Mouse (Mus musculus): ENCODE measurements around the gene D10Wsu102e. TPM values are rescaled to one million over a fixed set of nuclear protein-coding genes. Genes with fewer than 3 reads are reported as not detected.
"Not testable (repeated sequence)": the region's sequence is repeated elsewhere in the genome, so short reads cannot be mapped to it uniquely, and the experiment has no call there.

Gene D10Wsu102e
- polyA plus RNA-seq, 1 experiment from 2014 or later: 0.97 TPM

DNA sequence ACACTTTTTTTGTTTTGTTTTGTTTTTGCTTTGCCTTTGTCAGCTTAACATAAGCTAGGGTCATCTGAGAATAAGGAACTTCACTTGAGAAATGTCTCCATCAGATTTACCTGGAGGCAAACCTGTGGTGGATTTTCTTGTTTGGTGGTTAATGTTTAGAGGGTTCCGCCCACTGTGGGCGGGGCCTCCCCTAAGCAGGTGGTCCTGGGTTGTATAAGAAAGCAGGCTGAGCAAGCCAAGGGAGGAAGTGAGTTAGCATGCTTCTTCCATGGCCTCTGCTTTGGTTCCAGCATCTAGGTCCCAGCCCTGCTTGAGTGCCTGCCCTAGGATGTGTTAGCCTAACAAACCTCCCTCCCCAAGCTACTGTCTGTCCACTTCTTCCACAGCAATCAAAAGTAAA lies 18.8 kb upstream of the D10Wsu102e start:
- ATAC-seq (ENCODE audit: insufficient read depth, low FRiP score, low TSS enrichment) (no peak), DNase-seq (ENCODE audit: low spot score) (no peak)
- no peak overlapping the region for H3K9ac ChIP-seq (ENCODE audit: low read length)
- 43% methylated on average over 2 of the region's 2 CpGs for WGBS
- H3K4me1 ChIP-seq (ENCODE audit: control insufficient read depth, insufficient read depth, low read length): no peaks in the 10 kb centered on the region
- H3K9me3 ChIP-seq (ENCODE audit: control insufficient read depth, low read length): no peaks in the 10 kb centered on the region
- H3K27me3 ChIP-seq (ENCODE audit: control insufficient read depth, insufficient read depth, low read length): peaks cover 12% of the 10 kb centered on the region
- H3K36me3 ChIP-seq (ENCODE audit: control insufficient read depth, insufficient read depth, low read length): no peaks in the 10 kb centered on the region
- H3K27ac ChIP-seq (ENCODE audit: low read depth, low read length): no peak overlapping the region
- no peak overlapping the region for H3K4me3 ChIP-seq (ENCODE audit: low read depth, low read length)
- no peak overlapping the region for H3K4me2 ChIP-seq (ENCODE audit: low read depth)

- H3K36me3 ChIP-seq (ENCODE audit: control insufficient read depth, insufficient read depth, low read length): no peaks in the 10 kb centered on the region
- H3K4me2 ChIP-seq (ENCODE audit: low read depth): no peak overlapping the region
- no peak overlapping the region for H3K27ac ChIP-seq (ENCODE audit: low read depth, low read length)
- no peaks in the 10 kb centered on the region for H3K27me3 ChIP-seq (ENCODE audit: control insufficient read depth, insufficient read depth, low read length)
- no peaks in the 10 kb centered on the region for H3K9me3 ChIP-seq (ENCODE audit: control insufficient read depth, low read length)
- no peaks in the 10 kb centered on the region for H3K4me1 ChIP-seq (ENCODE audit: control insufficient read depth, insufficient read depth, low read length)
- ATAC-seq (ENCODE audit: insufficient read depth, low FRiP score, low TSS enrichment): no peak
- H3K9ac ChIP-seq (ENCODE audit: low read length): no peak overlapping the region
- no peak for DNase-seq (ENCODE audit: low spot score)
- WGBS: 92% methylated on average over 5 of the region's 5 CpGs
- no peak overlapping the region for H3K4me3 ChIP-seq (ENCODE audit: low read depth, low read length)
These were observed 16.9 kb upstream of the D10Wsu102e start for GRCm38 (mm10) chr10:83343171-83343570.

DNA sequence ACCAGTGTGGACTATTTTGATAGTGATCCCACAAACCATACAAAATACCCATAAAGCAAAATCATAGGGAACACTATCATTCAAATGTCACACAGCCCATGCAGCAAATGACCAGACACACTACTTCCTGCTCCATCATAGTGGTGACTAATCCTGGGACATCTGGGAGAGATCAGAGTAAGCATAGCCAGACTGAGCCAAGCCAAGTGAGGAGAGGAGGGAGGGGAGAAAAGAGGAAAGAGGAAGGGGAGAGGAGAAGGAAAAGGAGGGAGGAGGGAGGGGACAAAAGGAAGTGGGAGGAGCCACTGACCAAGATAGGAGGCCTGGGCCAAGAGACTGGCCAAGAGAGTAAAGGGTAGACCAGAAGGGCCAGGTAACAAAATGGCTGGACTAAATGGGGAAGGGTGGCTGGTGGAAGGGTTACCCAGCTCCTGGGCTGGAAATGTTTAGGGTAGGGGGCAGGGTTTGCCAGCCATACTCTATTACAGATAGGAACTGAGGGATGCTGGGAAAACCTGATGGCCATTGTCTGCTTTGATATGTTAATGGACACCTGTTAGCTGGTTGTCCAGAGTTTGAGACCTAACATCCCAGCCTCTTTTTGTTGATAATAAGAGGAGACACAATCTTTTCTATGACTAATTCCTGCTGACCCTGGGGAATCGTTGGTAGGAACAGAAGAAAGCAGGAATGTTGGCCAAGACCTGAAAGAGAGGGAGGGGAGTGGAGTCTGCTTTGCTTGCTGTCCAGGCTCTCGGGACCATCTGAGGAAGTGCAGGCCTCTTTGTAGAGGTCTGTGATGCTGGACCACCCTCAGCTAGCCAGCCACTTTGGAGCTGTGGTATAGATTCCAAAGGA lies 16.0 kb upstream of the D10Wsu102e start:
- ATAC-seq (ENCODE audit: insufficient read depth, low FRiP score, low TSS enrichment): no peak
- no peaks in the 10 kb centered on the region for H3K9me3 ChIP-seq (ENCODE audit: control insufficient read depth, low read length)
- no peaks in the 10 kb centered on the region for H3K27me3 ChIP-seq (ENCODE audit: control insufficient read depth, insufficient read depth, low read length)
- H3K36me3 ChIP-seq (ENCODE audit: control insufficient read depth, insufficient read depth, low read length): no peaks in the 10 kb centered on the region
- 81% methylated on average over 2 of the region's 2 CpGs for WGBS
- H3K27ac ChIP-seq (ENCODE audit: low read depth, low read length): no peak overlapping the region
- no peak overlapping the region for H3K4me2 ChIP-seq (ENCODE audit: low read depth)
- no peaks in the 10 kb centered on the region for H3K4me1 ChIP-seq (ENCODE audit: control insufficient read depth, insufficient read depth, low read length)
- H3K9ac ChIP-seq (ENCODE audit: low read length): no peak overlapping the region
- no peak for DNase-seq (ENCODE audit: low spot score)
- H3K4me3 ChIP-seq (ENCODE audit: low read depth, low read length): no peak overlapping the region

DNA sequence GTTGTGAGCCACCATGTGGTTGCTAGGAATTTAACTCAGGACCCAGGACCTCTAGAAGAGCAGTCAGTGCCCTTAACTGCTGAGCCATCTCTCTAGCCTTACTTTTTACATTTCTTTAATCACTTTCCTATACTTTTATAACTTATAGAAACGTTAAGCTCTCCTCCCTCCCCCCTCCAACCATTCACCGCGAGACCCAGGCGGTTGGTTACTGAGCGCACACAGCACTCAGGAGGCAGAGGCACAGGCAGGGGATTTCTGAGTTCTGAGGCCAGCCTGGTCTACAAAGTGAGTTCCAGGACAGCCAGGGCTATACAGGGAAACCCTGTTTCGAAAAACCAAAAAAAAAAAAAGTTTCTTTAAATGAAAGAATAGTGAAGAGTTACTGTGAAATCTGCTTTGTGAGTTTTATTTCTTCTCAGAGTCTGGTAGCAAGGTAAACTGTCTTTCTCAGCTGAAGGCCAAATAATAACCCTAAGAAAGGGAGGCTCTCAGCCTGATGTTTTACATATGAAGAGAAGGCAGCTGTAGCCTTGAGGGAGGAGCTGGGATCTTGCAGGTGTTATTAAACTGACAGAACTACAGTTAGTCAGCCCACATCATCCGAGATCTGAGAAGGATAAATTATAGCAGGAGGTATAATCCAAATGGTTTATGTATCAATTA lies 14.2 kb upstream of the D10Wsu102e start:
- no peak for ATAC-seq (ENCODE audit: insufficient read depth, low FRiP score, low TSS enrichment)
- Histone ChIP-seq H3K4me1 (ENCODE audit: control insufficient read depth, insufficient read depth, low read length) (no peaks in the 10 kb centered on the region), H3K27me3 (ENCODE audit: control insufficient read depth, insufficient read depth, low read length) (no peaks in the 10 kb centered on the region), H3K9me3 (ENCODE audit: control insufficient read depth, low read length) (no peaks in the 10 kb centered on the region), H3K36me3 (ENCODE audit: control insufficient read depth, insufficient read depth, low read length) (no peaks in the 10 kb centered on the region), H3K4me3 (ENCODE audit: low read depth, low read length) (no peak overlapping the region), H3K9ac (ENCODE audit: low read length) (no peak overlapping the region), H3K27ac (ENCODE audit: low read depth, low read length) (no peak overlapping the region), H3K4me2 (ENCODE audit: low read depth) (no peak overlapping the region)
- no peak for DNase-seq (ENCODE audit: low spot score)
- WGBS: 32% methylated on average over 7 of the region's 7 CpGs

DNA sequence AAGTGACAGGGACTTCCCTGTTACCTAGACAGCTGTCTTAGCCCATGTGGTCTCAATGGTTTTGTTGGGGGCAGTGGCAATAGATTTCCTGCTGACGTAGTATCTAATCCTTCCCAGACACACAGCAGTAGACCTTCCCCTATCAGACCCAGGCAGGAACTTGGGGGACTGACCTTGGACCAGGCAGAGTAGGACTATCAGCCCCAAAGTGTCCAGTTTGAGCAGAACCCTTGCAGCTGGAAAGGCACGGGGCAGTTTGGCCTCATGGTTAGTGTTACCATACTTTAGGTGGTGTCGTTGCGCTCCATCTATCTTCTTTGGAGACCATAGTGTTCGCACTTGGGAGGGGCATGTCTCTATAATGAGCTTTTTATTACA lies 13.7 kb upstream of the D10Wsu102e start:
- DNase-seq (ENCODE audit: low spot score): no peak
- H3K4me2 ChIP-seq (ENCODE audit: low read depth): no peak overlapping the region
- 83% methylated on average over 5 of the region's 5 CpGs for WGBS
- H3K36me3 ChIP-seq (ENCODE audit: control insufficient read depth, insufficient read depth, low read length): no peaks in the 10 kb centered on the region
- no peak for ATAC-seq (ENCODE audit: insufficient read depth, low FRiP score, low TSS enrichment)
- H3K9ac ChIP-seq (ENCODE audit: low read length): no peak overlapping the region
- no peaks in the 10 kb centered on the region for H3K4me1 ChIP-seq (ENCODE audit: control insufficient read depth, insufficient read depth, low read length)
- H3K4me3 ChIP-seq (ENCODE audit: low read depth, low read length): no peak overlapping the region
- no peak overlapping the region for H3K27ac ChIP-seq (ENCODE audit: low read depth, low read length)
- H3K27me3 ChIP-seq (ENCODE audit: control insufficient read depth, insufficient read depth, low read length): no peaks in the 10 kb centered on the region
- H3K9me3 ChIP-seq (ENCODE audit: control insufficient read depth, low read length): no peaks in the 10 kb centered on the region

GRCm38 (mm10) chr10:83347494-83347893 lies 12.5 kb upstream of the D10Wsu102e start:
- no peak overlapping the region for H3K9ac ChIP-seq (ENCODE audit: low read length)
- no peaks in the 10 kb centered on the region for H3K4me1 ChIP-seq (ENCODE audit: control insufficient read depth, insufficient read depth, low read length)
- WGBS: 38% methylated on average over 7 of the region's 7 CpGs
- no peaks in the 10 kb centered on the region for H3K27me3 ChIP-seq (ENCODE audit: control insufficient read depth, insufficient read depth, low read length)
- H3K36me3 ChIP-seq (ENCODE audit: control insufficient read depth, insufficient read depth, low read length): no peaks in the 10 kb centered on the region
- no peak for DNase-seq (ENCODE audit: low spot score)
- no peak overlapping the region for H3K4me3 ChIP-seq (ENCODE audit: low read depth, low read length)
- H3K4me2 ChIP-seq (ENCODE audit: low read depth): no peak overlapping the region
- H3K27ac ChIP-seq (ENCODE audit: low read depth, low read length): no peak overlapping the region
- no peak for ATAC-seq (ENCODE audit: insufficient read depth, low FRiP score, low TSS enrichment)
- H3K9me3 ChIP-seq (ENCODE audit: control insufficient read depth, low read length): no peaks in the 10 kb centered on the region

- no peaks in the 10 kb centered on the region for H3K9me3 ChIP-seq (ENCODE audit: control insufficient read depth, low read length)
- no peak overlapping the region for H3K27ac ChIP-seq (ENCODE audit: low read depth, low read length)
- no peaks in the 10 kb centered on the region for H3K4me1 ChIP-seq (ENCODE audit: control insufficient read depth, insufficient read depth, low read length)
- DNase-seq (ENCODE audit: low spot score) (no peak), ATAC-seq (ENCODE audit: insufficient read depth, low FRiP score, low TSS enrichment) (no peak)
- H3K36me3 ChIP-seq (ENCODE audit: control insufficient read depth, insufficient read depth, low read length): no peaks in the 10 kb centered on the region
- no peak overlapping the region for H3K4me3 ChIP-seq (ENCODE audit: low read depth, low read length)
- no peak overlapping the region for H3K4me2 ChIP-seq (ENCODE audit: low read depth)
- H3K27me3 ChIP-seq (ENCODE audit: control insufficient read depth, insufficient read depth, low read length): no peaks in the 10 kb centered on the region
- H3K9ac ChIP-seq (ENCODE audit: low read length): no peak overlapping the region
- 92% methylated on average over 2 of the region's 2 CpGs for WGBS
These were observed 9.3 kb upstream of the D10Wsu102e start for GRCm38 (mm10) chr10:83350689-83351088.

GRCm38 (mm10) chr10:83351779-83352178 lies 8.2 kb upstream of the D10Wsu102e start:
- not testable (repeated sequence) for H3K4me3 ChIP-seq (ENCODE audit: low read depth, low read length); DNase-seq (ENCODE audit: low spot score); H3K4me2 ChIP-seq (ENCODE audit: low read depth); H3K27ac ChIP-seq (ENCODE audit: low read depth, low read length); H3K36me3 ChIP-seq (ENCODE audit: control insufficient read depth, insufficient read depth, low read length); ATAC-seq (ENCODE audit: insufficient read depth, low FRiP score, low TSS enrichment); H3K9me3 ChIP-seq (ENCODE audit: control insufficient read depth, low read length); H3K27me3 ChIP-seq (ENCODE audit: control insufficient read depth, insufficient read depth, low read length); H3K9ac ChIP-seq (ENCODE audit: low read length); H3K4me1 ChIP-seq (ENCODE audit: control insufficient read depth, insufficient read depth, low read length)
- 76% methylated on average over 4 of the region's 4 CpGs for WGBS
